Mouse (Mus musculus) G1E (cell line): Measurements from ENCODE around the gene Pkdrej.

Experiments
- CTCF ChIP-seq: IDR thresholded peaks from 2 replicates; pipeline ENCODE4 v1.5.1; 2012; ENCODE audit warnings: low read depth, low read length, inconsistent platforms, mixed read lengths
- TAL1 ChIP-seq: conservative IDR thresholded peaks from 2 replicates; pipeline ENCODE4 v1.6.1; 2012; ENCODE audit warnings: low read depth, low read length, inconsistent platforms, mixed read lengths

DNA sequence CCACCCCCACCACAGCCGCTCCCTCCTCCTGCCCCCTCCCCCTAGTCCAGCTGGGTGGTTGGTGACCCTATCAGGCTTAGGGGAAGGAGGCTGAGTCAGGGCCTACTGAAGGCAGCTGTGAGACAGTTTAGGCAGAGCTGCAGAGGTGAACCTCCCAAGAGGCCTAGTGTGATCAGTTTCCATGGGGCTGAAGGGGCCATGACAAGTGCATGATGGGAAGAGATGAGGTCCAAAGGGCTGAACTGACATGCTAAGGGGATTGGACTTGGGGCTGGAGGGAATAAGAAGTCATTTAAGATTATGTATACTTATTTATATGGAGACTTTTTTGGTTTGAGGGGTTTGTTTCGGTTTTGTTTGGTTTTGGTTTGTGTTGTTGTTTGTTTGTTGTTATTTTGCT is 45.3 kb downstream of the Pkdrej start:
- TF ChIP-seq CTCF = no peak
- TF ChIP-seq TAL1 = no peak
